Mouse (Mus musculus) cerebellum, adult 2 months (tissue): ENCODE measurements around the gene C5ar1. TPM values are rescaled to one million over a fixed set of nuclear protein-coding genes. Genes with fewer than 3 reads are reported as not detected.
"Not testable (repeated sequence)": the region's sequence is repeated elsewhere in the genome, so short reads cannot be mapped to it uniquely, and the experiment has no call there.

Experiments
- DNase-seq, 2 experiments: peaks; one replicate each; pipeline ENCODE4 v3.0.0; 2021
- H3K27ac ChIP-seq: fragments of 200-500 bp; 2 replicates; pipeline ENCODE4 v1.5.1; 2012; ENCODE audit warnings: low read length, control low read depth, inconsistent platforms; ENCODE audit not compliant: insufficient read depth
- H3K27me3 ChIP-seq: fragments of 200-500 bp; 2 replicates; pipeline ENCODE4 v1.6.1; 2012; ENCODE audit warnings: inconsistent platforms, mild to moderate bottlenecking, low read length, moderate library complexity; ENCODE audit not compliant: control insufficient read depth, insufficient read depth
- H3K4me1 ChIP-seq: fragments of 200-500 bp; 2 replicates; pipeline ENCODE4 v1.6.1; 2011; ENCODE audit warnings: low read length; ENCODE audit not compliant: control insufficient read depth, insufficient read depth
- H3K4me3 ChIP-seq: fragments of 200-500 bp; replicated peaks from 2 replicates; pipeline ENCODE3; 2011; ENCODE audit warnings: mild to moderate bottlenecking, low read depth, low read length, control low read depth; ENCODE audit not compliant: insufficient read depth
- CTCF ChIP-seq: fragments of 200-500 bp; IDR thresholded peaks from 2 replicates; pipeline ENCODE4 v1.5.1; 2011; ENCODE audit warnings: low read depth, mild to moderate bottlenecking, control low read depth, low read length, moderate library complexity, borderline replicate concordance; ENCODE audit not compliant: insufficient read depth
- POLR2A ChIP-seq: fragments of 200-500 bp; IDR thresholded peaks from 2 replicates; pipeline ENCODE4 v1.6.1; 2011; ENCODE audit warnings: low read length, control low read depth, borderline replicate concordance; ENCODE audit not compliant: insufficient read depth
- WGBS: fragments of 180-500 bp; shearing (Covaris S2); methylation state at CpG from one replicate; pipeline ENCODE4 v1.1.7; 2018; 5-methylcytosine and 5-hydroxymethylcytosine counted together
- polyA plus RNA-seq: library from polyadenylated mRNA; depleted of rRNA; stranded (reverse); fragments of >200 nt; gene quantifications from 2 replicates; pipeline ENCODE4 v1.2.3, GENCODE M21; 2012

Gene C5ar1
- polyA plus RNA-seq, 1 experiment = 0.75 TPM

DNA sequence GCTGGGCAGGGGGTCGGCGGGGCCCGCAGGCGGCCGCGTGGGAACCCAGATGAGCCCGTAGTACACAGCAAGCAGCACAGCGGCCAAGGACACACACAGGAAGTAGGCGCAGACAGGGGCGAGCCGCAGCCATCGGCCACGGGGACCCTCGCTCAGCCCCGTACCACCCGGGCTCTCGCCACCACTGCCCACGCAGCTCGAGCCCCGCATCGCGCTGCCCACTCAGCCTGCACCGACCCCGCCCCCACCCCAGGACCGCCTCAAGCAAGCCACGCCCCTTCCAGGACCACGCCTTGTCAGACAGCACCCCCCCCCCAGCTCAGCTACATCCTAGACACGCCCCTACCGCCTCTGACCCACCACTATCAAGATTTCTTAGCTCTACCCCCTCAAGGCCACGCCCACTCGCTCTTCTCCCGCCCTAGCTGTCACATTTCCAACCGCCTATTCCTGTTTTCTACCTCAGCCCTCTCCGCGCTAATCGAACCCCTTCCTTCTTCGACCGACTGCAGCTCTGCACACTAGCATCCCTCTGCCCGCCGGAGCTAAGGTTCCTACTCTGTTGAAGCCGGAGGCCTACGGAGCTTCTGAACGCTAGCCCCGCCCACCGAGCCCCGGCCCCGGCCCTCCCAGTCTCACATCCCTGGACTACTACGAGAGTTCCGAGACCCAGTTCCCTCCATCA, 13.9 kb upstream of the C5ar1 start, which contains the start of gene Inafm1:
Inafm1 (minus strand) TSS at position 537 of the 685 bp plus-strand sequence.
- 1% methylated on average over 47 of the region's 49 CpGs for WGBS

DNA sequence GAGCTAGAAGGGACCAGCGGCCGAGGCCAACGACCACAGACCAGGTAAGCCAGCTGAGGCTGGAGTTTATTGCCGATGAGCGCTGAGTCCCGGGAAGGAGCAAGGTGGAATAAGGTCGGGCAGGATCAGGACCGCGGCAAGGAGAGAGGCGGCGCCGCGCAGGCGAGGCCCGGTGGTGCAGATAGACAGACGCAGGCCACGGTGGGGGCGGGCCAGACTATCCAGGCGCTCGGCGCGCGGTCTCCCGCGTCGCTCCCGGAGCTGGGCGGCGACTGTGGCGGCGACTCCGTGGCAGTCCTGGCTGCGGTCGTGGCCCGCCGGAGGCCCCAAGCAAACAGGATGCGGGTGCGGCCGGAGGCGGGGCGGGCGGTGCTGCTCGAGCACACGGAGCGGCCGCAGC, 13.3 kb upstream of the C5ar1 start:
- peaks cover 14% of the 10 kb centered on the region; the same call in 1 of the 2 replicates for H3K4me1 ChIP-seq
- DNase-seq = peak; percentile 82 to 84
- H3K27me3 ChIP-seq = no peaks in the 10 kb centered on the region
- under 1% methylated on average over 44 of the region's 46 CpGs for WGBS
- TF ChIP-seq POLR2A = peak; percentile 38; the same call in 1 of the 2 replicates
- TF ChIP-seq CTCF = peak; percentile 23; the same call in 1 of the 2 replicates
- H3K4me3 ChIP-seq = peak overlapping the region; percentile 67
- peak overlapping the region; percentile 85 for H3K27ac ChIP-seq

More for the DNA sequence above, 13.9 kb upstream of the C5ar1 start, which contains the start of gene Inafm1:
- Histone ChIP-seq H3K27me3 (no peaks in the 10 kb centered on the region), H3K27ac (peak within 1 kb of the TSS; percentile 85), H3K4me3 (peak within 1 kb of the TSS; percentile 67), H3K4me1 (peaks cover 14% of the 10 kb centered on the region; the same call in 1 of the 2 replicates)
- TF ChIP-seq POLR2A = peak; percentile 8; the same call in 1 of the 2 replicates
- TF ChIP-seq CTCF = no peak
- DNase-seq = peak; percentile 86 to 87

DNA sequence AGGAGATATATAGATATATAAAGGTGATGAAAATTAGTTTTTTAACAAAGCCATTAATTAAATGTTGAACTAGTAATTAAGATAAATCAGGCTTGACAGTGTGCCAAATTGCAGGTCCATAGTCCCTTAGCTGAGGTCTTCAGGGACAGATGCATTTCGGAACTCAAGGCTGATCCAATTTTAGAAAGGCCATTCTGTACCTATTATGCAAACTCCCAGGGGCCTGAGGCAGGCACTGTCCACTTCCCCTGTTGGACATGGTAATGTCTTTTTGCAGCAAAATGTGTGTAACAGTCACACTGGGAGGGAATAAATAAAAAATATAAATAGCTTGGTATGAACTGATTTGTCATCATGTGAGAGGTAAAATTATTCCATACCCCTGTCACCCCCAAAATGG, 11.8 kb upstream of the C5ar1 start:
- Histone ChIP-seq H3K27ac (no peak overlapping the region; the same call in 1 of the 2 replicates), H3K4me1 (peaks cover 14% of the 10 kb centered on the region; the same call in 1 of the 2 replicates), H3K27me3 (no peaks in the 10 kb centered on the region), H3K4me3 (no peak overlapping the region)
- TF ChIP-seq POLR2A = no peak
- no peak for TF ChIP-seq CTCF
- DNase-seq = no peak
- 24% methylated on average over 1 of the region's 1 CpGs for WGBS

DNA sequence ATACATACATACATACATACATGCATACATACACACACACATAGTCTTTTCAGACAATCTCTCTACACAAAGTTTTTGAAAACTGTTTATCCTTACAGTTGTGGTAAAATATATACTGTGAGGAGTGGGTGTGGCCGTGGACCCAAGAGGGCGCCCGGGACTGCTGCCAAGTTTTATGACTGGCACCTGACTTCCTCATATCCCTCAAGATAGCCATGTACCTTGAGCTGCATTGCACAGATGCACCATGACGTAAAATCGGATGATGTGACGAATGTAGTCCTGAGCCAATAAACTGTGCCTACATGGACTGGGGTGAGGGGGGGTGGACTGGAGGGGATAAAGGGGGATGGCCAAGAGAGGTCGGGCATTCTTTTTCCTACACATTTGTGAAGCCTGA, 7.3 kb upstream of the C5ar1 start:
- not testable (repeated sequence) for H3K27ac ChIP-seq, H3K27me3 ChIP-seq, H3K4me3 ChIP-seq, DNase-seq, H3K4me1 ChIP-seq
- 76% methylated on average over 7 of the region's 7 CpGs for WGBS

DNA sequence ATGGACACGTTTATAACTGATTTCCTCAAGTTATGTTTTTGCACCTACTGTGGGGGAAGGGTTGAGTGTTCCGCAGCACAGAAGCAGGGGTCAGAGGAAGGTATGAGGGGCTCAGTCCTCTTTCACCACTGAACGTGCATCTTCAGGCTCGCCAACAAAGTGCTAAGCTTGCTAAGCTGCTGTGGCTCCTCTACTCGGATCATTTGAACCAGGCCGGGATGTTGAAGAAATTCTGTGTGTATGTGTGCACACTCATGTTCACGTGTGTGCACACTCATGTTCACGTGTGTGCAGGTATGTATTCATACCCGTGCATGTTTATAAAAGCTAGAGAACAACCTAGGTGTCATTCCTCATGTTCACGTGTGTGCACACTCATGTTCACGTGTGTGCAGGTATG, 6.5 kb upstream of the C5ar1 start:
- TF ChIP-seq CTCF (no peak), POLR2A (no peak)
- DNase-seq = no peak
- Histone ChIP-seq H3K27ac (no peak overlapping the region), H3K4me3 (no peak overlapping the region), H3K27me3 (no peaks in the 10 kb centered on the region), H3K4me1 (peaks cover 4% of the 10 kb centered on the region; the same call in 1 of the 2 replicates)
- WGBS = 92% methylated on average over 11 of the region's 11 CpGs

DNA sequence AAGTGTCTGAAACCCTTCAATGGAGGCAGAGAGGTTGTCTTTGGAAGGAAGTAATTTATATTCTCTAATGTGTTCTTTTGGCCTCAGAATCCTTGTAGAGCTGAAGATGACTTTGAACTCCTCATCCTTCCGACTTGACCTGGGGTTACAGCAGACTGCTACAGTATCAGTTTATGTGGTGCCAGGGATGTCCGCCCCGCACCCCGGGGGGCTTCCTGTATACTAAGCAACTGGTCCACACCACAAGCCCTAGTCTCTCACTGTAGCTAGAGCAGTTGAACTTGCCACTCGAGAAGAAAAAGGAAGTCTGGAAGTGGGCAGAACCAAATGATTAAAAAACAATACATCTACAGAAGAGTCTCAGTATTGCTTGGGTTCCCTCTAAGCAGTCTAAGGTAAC, 4.5 kb upstream of the C5ar1 start:
- 84% methylated on average over 5 of the region's 5 CpGs for WGBS
- DNase-seq = no peak
- TF ChIP-seq CTCF = no peak
- Histone ChIP-seq H3K27ac (no peak overlapping the region), H3K27me3 (no peaks in the 10 kb centered on the region), H3K4me1 (no peaks in the 10 kb centered on the region), H3K4me3 (no peak overlapping the region)

DNA sequence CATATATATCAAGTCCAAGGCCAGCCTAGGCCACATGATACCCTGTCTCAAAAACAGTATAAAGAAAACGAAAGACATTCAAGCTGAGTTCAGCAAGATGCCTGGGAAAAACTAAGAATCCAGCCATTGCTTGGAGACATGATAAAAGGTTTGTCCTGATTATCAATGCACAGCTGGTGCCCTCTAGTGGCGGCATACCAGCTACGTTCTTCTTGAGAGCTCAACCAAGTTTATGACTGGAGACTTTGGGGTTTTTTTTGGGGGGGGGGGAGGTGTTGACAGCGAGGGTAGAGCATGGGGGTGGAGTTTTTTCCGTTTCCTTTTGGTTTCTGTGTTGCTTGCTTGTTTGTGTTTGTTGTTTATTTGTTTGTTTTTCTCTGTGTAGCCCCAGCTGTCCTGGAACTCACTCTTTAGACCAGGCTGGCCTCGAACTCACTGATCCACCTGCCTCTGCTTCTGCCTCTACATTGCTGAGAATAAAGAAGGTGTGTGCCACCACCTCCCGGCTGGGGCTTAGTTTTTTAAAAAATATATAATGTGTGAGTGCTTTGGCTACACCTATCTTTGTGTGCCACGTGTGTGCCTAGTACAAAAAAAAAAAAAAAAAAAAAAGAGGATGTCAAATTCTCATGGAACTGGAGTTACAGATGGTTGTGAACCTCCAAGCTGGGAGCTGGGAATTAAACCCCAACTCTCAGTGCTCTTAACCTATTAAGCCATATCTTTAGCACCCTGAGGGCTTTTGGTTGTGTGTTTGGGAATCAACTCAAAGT, 3.9 kb upstream of the C5ar1 start:
- DNase-seq = peak; percentile 72 to 79
- H3K27ac ChIP-seq = no peak overlapping the region
- 24% methylated on average over 8 of the region's 8 CpGs for WGBS
- no peaks in the 10 kb centered on the region for H3K27me3 ChIP-seq
- no peaks in the 10 kb centered on the region for H3K4me1 ChIP-seq
- no peak overlapping the region for H3K4me3 ChIP-seq
- peak; percentile 73 for TF ChIP-seq CTCF
- no peak for TF ChIP-seq POLR2A

DNA sequence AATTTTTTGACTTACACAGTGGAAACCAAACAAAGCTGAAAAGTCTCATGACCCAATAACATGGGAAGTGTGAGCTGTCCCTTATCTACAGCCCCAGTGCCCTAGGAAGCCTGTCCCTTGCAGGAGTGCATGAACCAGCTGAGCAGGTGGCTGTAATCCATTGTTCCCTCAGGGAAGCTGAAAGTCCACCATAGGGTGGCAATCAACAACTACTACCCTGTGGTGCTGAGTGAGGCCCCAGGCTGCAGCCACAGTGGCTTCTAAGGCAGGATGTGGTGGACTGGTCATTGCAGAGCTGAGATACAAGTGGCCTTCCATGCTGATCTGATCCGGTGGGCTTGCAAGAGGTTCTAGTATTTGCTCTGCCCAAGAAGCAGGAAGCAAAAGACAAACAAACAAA, 1.8 kb upstream of the C5ar1 start:
- no peak for TF ChIP-seq POLR2A
- TF ChIP-seq CTCF = no peak
- 70% methylated on average over 1 of the region's 1 CpGs for WGBS
- no peak overlapping the region for H3K27ac ChIP-seq
- H3K4me1 ChIP-seq = no peaks in the 10 kb centered on the region
- no peaks in the 10 kb centered on the region for H3K27me3 ChIP-seq
- no peak overlapping the region for H3K4me3 ChIP-seq
- DNase-seq = no peak

DNA sequence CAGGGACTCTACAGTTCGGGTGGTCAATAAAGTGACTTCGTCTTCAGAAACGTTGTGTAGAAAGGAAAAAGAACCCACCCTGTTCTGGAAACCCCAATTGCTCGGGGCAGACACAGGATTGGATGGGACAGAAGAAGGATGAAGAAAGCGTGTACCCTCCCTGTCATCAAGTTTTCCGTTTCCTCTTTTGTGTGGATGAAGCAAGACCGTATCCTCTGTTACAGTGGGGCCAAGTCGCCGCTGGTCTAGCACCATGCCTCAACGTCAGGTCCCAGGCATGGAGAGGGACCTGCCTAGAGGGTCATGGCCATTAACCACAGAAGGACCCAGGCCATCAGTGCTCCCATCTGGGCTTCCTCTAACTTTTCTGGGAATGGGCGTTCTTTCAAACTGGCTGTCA, 1.5 kb downstream of the C5ar1 start:
- H3K27ac ChIP-seq = no peak overlapping the region
- DNase-seq = no peak
- H3K4me1 ChIP-seq = no peaks in the 10 kb centered on the region
- TF ChIP-seq POLR2A (no peak), CTCF (no peak)
- no peak overlapping the region for H3K4me3 ChIP-seq
- H3K27me3 ChIP-seq = no peaks in the 10 kb centered on the region
- WGBS = 86% methylated on average over 11 of the region's 11 CpGs

DNA sequence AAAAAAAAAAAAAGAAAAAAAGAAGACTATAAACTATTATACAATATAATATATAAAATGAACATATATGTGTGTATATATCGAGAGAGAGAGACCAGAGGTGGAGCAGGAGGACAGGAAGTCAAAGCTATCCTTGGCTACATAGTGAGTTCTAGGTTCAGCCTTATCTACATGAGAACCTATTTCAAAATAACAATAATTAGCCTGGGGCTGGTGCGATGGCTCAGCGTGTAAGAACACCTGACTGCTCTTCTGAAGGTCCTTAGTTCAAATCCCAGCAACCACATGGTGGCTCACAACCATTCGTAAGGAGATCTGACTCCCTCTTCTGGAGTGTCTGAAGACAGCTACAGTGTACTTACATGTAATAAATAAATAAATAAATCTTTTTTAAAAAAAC, 3.4 kb downstream of the C5ar1 start:
- not testable (repeated sequence) for H3K4me3 ChIP-seq, H3K27me3 ChIP-seq, H3K27ac ChIP-seq, DNase-seq, H3K4me1 ChIP-seq
- 83% methylated on average over 4 of the region's 4 CpGs for WGBS
